Mouse (Mus musculus): Measurements from ENCODE around the gene Mgat5.
A peak's percentile ranks its signal among the peaks of the same experiment; 100 is the strongest.

The Mgat5 gene

DNA sequence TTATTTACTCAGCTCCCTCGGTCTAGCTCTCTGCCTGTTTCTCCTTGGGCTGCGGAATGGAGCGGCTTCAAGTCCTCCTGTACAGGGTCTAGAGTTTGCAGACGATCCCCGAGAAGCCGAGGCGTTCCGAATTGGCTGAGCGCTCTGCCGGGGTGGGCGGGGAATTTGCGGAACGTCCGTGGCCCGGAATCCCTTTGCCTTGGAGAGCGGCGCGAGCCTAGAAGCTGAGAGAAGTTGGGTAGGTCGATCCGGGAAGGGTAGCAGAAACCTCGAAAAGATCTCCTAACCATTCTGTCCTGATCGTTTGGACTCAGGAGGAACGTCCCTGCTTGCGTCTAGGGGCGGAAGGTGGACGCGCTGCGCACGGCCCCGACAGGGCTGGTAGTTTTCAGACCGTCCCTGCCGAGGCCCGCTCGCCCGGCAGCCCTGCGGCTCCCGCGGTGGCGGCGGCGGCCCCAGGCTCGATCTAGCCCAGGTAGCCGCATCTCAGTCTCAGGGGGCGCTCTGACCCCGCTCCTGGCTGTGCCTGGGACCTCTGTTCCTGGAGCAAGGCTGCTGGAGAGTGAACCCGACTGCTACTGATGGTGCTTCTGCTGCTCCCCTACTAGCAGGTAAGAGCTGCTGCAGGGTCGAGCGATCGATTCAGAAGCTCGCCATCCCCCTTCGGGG is at the start of gene Mgat5:
Gene Mgat5, plus strand, starts transcription at position 199 of the 669 bp plus-strand sequence.
- DNase-seq = peak; percentile 93

GRCm38 (mm10) chr1:127160118-127160760 is 44.6 kb upstream of the Mgat5 start:
- DNase-seq = no peak

DNA sequence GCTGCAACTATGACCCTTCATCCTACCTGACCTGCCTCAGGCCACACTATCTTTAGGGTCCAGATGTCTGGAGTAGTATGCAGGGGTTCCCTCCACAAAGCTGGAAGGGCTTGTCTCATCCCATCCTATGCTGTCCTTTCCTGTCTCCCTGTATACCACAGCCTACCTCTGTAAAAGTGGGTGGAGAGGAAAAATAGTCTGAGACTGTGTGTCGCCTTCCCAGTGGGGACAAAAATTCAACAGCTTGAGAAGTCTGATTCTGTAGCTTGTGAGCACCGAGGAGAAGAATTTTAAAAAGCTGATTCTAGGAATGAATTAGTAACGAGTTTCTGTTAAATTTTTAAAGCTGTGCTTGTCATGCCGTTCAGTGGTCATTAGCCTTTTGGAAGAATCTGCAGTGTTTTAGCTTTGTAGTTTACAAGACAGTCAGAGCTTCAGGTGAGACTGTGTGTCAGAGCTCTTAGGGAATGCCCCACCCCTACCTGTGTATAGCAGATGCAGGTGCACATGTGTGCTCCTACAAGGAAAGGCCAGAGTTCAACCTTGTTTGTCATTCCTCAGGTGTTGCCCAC is 40.1 kb upstream of the Mgat5 start:
- DNase-seq = no peak

- no peak for DNase-seq
These were observed 38.3 kb upstream of the Mgat5 start for GRCm38 (mm10) chr1:127166521-127166920.

DNA sequence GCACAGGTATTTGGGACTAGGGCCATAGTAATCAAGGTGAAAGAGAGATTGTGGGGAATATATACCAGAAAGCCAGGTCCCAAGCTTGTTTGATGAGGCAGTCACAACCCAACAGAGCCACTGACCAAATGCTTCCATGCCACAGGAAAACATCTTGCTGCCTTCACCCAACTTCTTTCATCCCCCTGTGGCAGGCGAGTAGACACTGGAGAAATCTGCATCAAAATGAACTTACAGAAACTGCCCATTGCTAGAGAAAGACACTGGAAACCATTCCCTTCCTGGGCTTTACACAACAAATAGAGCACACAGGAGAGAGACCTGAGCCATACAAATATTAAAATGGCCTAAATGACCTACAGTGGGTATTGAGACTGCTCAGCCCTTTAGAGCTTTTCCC is 37.2 kb upstream of the Mgat5 start:
- DNase-seq = no peak

- DNase-seq = no peak
These were observed 36.6 kb upstream of the Mgat5 start for GRCm38 (mm10) chr1:127168205-127168604.

DNA sequence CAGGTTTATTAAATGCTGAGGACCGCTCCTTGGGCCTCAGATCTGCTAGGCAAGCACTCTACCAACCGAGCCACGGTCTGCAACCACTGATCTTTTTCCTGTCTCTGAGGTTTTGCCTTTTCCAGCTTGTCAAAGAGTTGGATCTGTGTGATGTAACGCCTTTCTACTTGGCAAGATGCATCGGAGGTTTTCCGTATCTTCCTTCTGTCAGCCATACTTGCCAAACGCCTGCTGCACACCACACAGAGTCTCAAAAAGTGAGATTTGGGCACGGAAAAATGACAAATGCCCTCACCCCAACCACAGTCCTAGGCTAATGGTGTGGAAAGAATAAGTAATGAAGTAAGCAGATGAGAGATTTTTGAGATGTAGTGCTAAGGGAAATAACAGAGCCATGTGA is 35.3 kb upstream of the Mgat5 start:
- no peak for DNase-seq

DNA sequence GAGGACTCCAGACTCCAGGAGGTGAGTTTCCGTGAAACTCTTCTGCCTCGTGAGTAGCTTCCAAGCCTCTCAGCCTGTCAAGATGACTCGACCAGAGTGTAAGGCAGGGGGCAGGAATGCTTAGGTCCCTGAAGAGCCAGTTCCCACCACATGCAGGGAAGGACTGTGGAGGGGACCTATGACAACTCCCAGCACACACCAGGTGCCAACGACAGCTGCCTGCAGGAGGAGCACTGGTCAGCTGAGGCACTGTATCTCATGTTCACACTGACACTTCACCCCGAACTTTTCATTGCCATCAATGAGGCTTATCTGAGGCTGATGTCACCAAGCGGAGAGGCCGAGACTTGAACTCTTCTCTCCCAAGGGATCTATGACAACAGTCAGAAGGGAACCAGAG is 33.5 kb upstream of the Mgat5 start:
- no peak for DNase-seq

GRCm38 (mm10) chr1:127173448-127173847 is 31.4 kb upstream of the Mgat5 start:
- no peak for DNase-seq

- no peak for DNase-seq
These were observed 12.4 kb upstream of the Mgat5 start for GRCm38 (mm10) chr1:127192396-127192795.

GRCm38 (mm10) chr1:127199186-127199585 is 5.6 kb upstream of the Mgat5 start:
- no peak for DNase-seq

- no peak for DNase-seq
These were observed 2.5 kb upstream of the Mgat5 start for GRCm38 (mm10) chr1:127202360-127202759.

- DNase-seq = no peak
These were observed 1.5 kb upstream of the Mgat5 start for GRCm38 (mm10) chr1:127203231-127203764.

DNA sequence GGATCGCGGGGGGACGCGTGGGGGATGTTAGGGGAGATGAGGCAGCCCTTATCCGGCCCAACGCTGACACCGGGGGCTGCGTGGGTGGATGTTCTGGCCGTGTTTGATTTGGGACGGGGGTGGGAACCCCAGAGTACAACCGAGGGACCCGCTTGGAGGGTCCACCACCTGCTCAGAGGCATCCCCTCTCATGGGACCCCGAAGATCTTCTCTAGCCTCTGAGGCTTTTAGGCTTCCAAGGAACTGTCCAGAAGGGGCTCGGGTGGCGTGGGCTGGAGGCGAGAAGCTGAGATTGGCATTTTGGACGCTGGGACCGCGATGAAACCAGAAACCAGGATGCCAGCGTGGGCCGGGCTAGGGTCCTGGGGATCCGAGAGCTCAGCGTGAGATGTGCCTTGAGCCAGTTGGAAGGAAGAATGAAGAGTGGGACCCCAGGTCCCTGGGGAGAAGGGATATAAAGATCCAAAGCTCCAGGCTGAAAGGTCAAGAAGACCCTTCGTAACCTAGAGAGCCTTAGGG is 745 bp downstream of the Mgat5 start:
- no peak for DNase-seq

- peak; percentile 67 for DNase-seq
These were observed 1.3 kb downstream of the Mgat5 start for GRCm38 (mm10) chr1:127206020-127206641.

- DNase-seq = no peak
These were observed 2.2 kb downstream of the Mgat5 start for GRCm38 (mm10) chr1:127206881-127207555.

DNA sequence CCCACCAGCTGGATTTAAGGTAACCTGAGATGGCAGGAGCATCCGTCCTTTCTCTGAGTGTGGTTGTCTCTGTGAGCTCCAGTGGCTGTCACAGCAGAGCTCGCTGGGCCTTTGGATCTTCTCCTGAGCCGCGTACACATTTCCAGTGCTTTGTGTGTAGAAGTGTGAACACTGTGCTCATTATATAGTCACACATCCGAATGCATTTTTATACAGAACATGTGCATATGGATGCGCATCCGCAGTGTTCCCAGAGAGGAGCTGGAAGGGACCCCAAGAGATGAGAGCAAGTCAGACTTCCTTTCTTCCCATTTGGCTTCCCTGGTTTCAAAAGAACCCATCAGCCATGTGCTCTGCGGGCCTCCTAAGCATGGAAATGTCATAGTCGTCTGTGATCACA is 3.4 kb downstream of the Mgat5 start:
- no peak for DNase-seq

DNA sequence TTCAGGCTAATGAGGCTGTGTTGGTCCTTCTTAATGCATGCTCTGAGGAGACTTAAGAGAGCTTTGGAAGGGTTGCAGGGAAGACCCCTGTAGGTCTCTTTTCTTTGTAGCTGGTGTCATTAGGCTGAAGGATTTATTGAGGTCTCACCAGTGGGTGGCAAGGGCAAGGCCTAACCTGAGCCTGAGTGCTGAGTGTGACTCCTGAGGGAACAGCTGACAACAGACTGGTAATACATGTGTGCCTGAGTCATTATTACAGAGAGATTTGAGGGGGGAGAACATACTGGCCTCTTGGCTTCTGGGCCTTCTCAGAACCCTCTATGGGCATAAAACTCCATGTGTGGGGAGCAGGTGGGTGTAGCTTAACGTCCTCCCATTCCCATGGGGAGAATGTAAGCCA is 8.0 kb downstream of the Mgat5 start:
- no peak for DNase-seq

DNA sequence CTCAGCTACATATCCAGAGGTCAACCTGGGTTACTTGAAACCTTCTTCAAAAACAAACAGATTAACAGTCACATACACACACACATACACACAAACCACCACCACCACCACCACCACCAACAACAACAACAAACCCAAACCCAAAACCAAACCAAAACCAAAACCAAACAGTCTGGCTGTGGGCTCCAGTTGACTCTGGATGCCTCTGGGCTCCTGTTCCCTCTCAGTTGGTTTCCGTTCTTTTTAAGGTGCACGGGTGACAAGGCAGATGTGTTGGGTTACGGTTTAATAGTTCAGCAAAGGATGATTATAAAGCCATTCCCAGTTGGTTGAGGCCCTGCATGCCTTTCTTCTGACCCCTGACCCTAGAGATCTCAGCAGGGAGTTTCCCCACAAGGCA is 8.6 kb downstream of the Mgat5 start:
- no peak for DNase-seq

DNA sequence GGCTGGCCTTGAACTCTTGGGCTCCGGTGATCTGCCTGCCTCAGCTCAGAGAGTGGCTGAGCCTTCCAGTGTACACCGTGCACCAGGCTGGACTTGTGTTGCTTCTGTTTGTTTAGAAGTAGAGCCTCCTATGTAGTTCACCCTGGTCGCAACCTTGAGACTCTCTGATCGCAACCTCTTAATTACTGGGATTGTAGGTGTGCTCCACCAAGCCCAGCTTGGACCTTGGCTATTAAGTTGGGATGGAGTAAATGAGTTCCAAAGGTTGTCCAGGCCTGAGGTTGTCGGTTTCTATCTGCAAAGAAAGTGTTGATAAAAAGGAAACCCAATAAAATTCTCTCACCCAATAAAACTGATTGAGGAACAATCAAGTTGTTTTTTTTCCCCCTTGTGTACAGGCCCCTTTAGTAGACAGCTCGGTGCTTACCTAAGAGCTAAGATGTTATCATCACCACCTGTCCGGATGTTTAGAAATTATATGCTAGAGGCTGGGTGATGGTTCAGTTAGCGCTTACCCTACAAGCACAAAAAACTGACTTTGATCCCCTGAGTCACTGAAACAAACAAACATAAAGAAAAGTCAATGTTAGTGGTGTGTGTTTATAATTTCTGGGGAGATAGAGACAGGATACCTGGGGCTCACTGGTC is 9.9 kb downstream of the Mgat5 start:
- DNase-seq = peak; percentile 45

DNA sequence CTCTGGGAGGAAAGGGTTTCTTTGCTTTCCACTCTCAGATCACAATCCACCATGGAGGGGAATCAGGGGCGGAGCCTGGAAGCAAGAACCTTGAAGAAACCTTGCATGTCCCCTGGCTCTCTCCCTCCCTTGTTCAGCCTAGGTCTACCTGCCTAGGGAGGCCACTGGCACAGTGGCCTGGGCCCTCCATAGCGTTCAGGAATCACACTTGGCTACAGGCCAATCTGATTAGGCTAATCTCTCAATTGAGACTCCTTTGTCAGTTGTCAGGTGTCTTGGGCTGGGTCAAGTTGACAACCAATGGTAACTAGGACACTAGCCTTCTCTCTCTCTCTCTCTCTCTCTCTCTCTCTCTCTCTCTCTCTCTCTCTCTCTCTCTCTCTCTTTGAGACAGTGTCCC is 12.2 kb downstream of the Mgat5 start:
- DNase-seq = no peak

GRCm38 (mm10) chr1:127217665-127218064 is 12.8 kb downstream of the Mgat5 start:
- DNase-seq = peak; percentile 63
